ENCODE assay signal across 1 mouse cellular context in the genomic region with DNA sequence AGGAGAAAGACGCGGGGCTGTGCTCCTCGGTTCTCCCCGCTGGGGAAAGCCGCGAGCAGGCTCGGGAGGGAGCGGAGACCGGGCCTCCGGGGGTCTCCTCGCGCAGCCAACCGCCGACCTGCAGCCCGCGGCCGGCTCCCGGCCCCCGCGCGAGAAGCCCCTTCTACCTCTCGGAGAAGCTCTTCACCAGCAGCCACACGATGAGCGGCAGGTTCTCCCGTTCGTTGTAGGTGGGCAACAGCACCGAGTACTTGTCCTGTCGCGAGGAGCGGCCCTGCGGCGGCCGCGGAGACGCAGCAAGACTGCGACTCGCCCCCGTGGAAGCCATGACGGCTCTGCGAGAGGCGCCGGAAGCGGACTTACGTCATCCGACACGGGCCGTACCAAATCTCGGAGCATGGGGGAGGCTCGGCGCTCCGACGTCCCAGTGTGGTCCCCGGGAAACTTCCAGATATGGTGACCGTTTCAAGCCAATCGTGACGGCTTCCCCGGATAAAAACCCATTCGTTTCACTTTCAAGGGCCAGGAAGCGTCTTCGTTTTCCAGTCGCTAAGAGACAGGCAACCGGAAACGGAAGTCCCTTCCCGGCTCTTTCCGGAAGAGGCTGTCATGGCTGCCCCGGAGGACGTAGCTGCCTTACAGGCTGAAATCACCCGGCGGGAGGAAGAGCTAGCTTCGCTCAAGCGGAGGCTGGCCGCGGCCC.
TF ChIP-seq lines count a peak whose summit lies in the region.

Gene Gm20716, minus strand, starts transcription at position 339 of the 703 bp plus-strand sequence.
Gene Dpm1, minus strand, starts transcription at position 566 of the 703 bp plus-strand sequence.
Gene Mocs3, plus strand, starts transcription at position 597 of the 703 bp plus-strand sequence.

TF ChIP-seq in CH12.LX, 34 proteins besides CTCF, POLR2A, EP300 and RAD21:
- peak; percentile 93 for TF ChIP-seq CHD1 (IDR thresholded peaks at IDR 0.05; ENCODE audit: low read depth, low read length)
- TF ChIP-seq NRF1 (IDR thresholded peaks at IDR 0.05; ENCODE audit: low read depth, low read length), result no peak; the same call in 1 of the 2 replicates
- no peak for TF ChIP-seq CHD2 (IDR thresholded peaks at IDR 0.05; ENCODE audit: low read length)
- no peak for TF ChIP-seq ZC3H11A (IDR thresholded peaks at IDR 0.05; ENCODE audit: low read depth, low read length)
- no peak for TF ChIP-seq E2F4 (IDR thresholded peaks at IDR 0.05; ENCODE audit: insufficient replicate concordance, low read depth, low read length)
- TF ChIP-seq MAX (IDR thresholded peaks at IDR 0.05; ENCODE audit: low read length), result peak; percentile 50; the same call in 1 of the 2 replicates
- 0 out of 2 replicates have a peak, but pooled peaks have one; percentile 20 for TF ChIP-seq BHLHE40 (IDR thresholded peaks at IDR 0.05; ENCODE audit: low read depth, low read length)
- peak; percentile 90 for TF ChIP-seq NELFE (IDR thresholded peaks at IDR 0.05; ENCODE audit: low read depth, low read length)
- TF ChIP-seq SIN3A (IDR thresholded peaks at IDR 0.05; ENCODE audit: low read length), result peak; percentile 70; the same call in 1 of the 2 replicates
- TF ChIP-seq HCFC1 (IDR thresholded peaks at IDR 0.05; ENCODE audit: low read depth, low read length), result peak; percentile 86
- no peak for TF ChIP-seq ETS1 (conservative IDR thresholded peaks at IDR 0.05; ENCODE audit: low read depth, low read length)
- no peak for TF ChIP-seq USF2 (conservative IDR thresholded peaks at IDR 0.05; ENCODE audit: low read depth, low read length)
- peak; percentile 45; the same call in 1 of the 2 replicates for TF ChIP-seq MEF2A (IDR thresholded peaks at IDR 0.05; ENCODE audit: borderline replicate concordance, low read depth, low read length)
- TF ChIP-seq MAZ (IDR thresholded peaks at IDR 0.05; ENCODE audit: low read depth, low read length), result no peak
- no peak for TF ChIP-seq MAFK (IDR thresholded peaks at IDR 0.05; ENCODE audit: insufficient replicate concordance, low read length)
- no peak for TF ChIP-seq SMC3 (IDR thresholded peaks at IDR 0.05; ENCODE audit: low read depth, low read length)
- TF ChIP-seq ELF1 (IDR thresholded peaks at IDR 0.05; ENCODE audit: low read depth, low read length), result peak; percentile 91
- TF ChIP-seq JUN (IDR thresholded peaks at IDR 0.05; ENCODE audit: insufficient read depth, low read depth, low read length), result no peak
- TF ChIP-seq JUND (conservative IDR thresholded peaks at IDR 0.05; ENCODE audit: low read depth, low read length), result no peak
- 0 out of 2 replicates have a peak, but pooled peaks have one; percentile 9 for TF ChIP-seq IRF4 (IDR thresholded peaks at IDR 0.05; ENCODE audit: low read depth, low read length)
- TF ChIP-seq MYC (IDR thresholded peaks at IDR 0.05; ENCODE audit: low read depth, low read length), result peak; percentile 40; the same call in 1 of the 2 replicates
- no peak for TF ChIP-seq USF1 (IDR thresholded peaks at IDR 0.05; ENCODE audit: low read depth, low read length)
- TF ChIP-seq UBTF (IDR thresholded peaks at IDR 0.05; ENCODE audit: low read depth, low read length), result no peak
- no peak for TF ChIP-seq PAX5 (IDR thresholded peaks at IDR 0.05; ENCODE audit: low read length)
- TF ChIP-seq POLR2AphosphoS2 (IDR thresholded peaks at IDR 0.05; ENCODE audit: low read depth, low read length), result no peak
- peak; percentile 74 for TF ChIP-seq MXI1 (IDR thresholded peaks at IDR 0.05; ENCODE audit: low read depth, low read length)
- TF ChIP-seq GABPA (IDR thresholded peaks at IDR 0.05; ENCODE audit: insufficient replicate concordance, low read depth, low read length), result no peak
- no peak for TF ChIP-seq RCOR1 (conservative IDR thresholded peaks at IDR 0.05; ENCODE audit: low read depth, low read length)
- peak; percentile 72 for TF ChIP-seq TCF12 (IDR thresholded peaks at IDR 0.05; ENCODE audit: low read depth, low read length)
- no peak for TF ChIP-seq ZKSCAN1 (IDR thresholded peaks at IDR 0.05; ENCODE audit: borderline replicate concordance, low read depth, low read length)
- TF ChIP-seq TBP (conservative IDR thresholded peaks at IDR 0.05; ENCODE audit: low read depth, low read length), result peak; percentile 64; the same call in 1 of the 2 replicates
- peak; percentile 46; the same call in 1 of the 2 replicates for TF ChIP-seq KAT2A (IDR thresholded peaks at IDR 0.05; ENCODE audit: insufficient replicate concordance, low read length)
- TF ChIP-seq ZNF384 (IDR thresholded peaks at IDR 0.05; ENCODE audit: low read depth, low read length), result no peak
- TF ChIP-seq ZMIZ1 (IDR thresholded peaks at IDR 0.05; ENCODE audit: low read depth, low read length), result peak; percentile 85; the same call in 1 of the 2 replicates
TF ChIP-seq in CH12.LX: peak in this region for 15.
